Mouse (Mus musculus): Measurements from ENCODE around the gene Atp6v0b.

Atp6v0b gene

DNA sequence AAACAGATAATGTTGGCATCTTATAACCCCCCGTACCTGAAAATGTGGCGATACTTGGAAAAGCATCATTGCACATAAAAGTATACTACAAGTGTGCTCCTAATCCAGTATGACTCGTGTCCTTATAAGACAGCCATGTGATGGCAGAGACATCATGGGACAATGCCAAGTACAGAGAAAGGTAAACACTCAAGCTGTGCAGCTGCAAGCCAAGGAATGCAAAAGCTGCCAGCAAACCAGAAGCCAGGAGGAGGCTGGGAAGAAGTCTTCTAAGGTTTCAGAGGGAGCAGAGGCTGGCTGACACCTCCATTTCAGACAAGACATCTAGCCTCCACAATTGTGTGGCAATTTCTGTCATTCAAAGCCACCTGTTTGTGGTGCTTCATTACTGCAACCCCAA is 19.1 kb upstream of the Atp6v0b start:
- no peak for DNase-seq

DNA sequence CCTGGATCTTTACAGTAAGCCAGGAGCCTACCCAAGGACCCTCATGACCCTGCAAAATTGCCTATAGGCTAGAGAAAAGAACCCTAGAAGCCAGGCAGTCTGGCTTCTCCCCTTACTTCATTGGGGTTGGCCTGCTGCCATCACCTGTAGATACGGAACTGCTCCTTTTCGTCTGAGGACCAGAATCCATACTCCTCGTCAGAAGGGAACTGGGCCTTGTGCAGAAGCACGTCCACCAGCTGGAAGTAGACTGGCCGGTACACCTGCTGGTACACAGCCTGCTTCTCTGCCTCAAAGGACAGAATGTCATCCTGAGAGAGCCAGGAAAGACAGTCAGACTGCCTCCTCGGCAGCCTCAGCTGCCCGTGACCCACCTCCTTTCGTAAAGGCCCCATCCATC is 17.6 kb upstream of the Atp6v0b start:
- DNase-seq = peak; percentile 54

DNA sequence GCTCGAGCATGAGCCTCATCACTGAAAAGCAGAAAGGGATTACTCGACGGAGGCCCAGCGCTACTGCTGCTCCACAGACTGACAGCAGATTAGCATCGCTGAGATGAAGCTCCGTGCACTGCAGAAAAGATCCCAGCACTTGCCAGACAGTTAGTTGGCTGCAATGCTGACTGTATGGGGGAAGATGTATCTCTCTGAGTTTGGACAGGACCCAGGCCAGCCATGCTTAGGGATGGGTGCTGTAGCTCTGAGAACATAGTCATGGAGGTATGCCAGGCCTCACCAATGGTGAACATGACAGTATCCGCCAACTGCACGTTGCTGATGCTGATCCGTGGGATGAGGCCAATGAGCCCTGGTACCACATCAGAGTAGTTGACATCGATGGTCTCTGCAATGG is 17.0 kb upstream of the Atp6v0b start:
- DNase-seq = no peak

DNA sequence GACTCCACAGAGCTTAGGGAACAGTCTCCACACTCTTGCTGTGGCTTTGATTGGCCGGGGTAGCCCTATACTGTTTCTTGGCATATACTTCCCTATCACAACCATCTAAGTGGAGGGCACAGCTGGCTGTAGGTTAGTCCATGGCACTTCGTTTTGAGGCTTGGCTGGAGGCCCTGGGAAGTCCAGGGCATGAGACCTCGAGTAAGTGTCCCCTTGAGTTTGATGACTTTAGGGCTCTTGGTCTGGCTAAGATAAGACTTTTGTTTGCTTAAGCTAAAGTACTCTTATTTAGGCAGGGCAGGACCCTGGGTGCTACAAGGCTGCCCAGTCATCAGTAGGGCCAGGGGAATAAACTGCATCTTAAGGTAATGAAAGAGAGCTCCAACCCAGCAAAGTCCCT is 11.0 kb upstream of the Atp6v0b start:
- DNase-seq = no peak

DNA sequence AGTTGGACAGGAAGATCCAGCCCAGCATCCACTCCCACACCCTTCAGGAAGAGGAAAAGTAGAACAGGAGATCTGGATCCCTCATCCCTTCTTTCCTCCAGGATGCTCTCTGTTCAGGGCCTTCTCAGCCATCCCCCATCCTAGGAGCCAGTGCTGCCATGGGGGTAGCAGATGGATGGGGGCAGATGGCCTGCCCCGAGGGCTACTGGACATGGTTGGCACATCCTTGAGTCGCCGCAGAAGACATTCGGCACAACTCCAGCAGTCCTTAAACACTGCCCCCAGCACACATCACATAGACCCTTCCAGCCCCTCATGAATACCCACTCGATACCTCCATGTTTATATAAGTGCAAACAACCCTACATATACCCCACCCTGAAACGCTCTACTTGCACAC is 8.9 kb upstream of the Atp6v0b start:
- DNase-seq = peak; percentile 62

DNA sequence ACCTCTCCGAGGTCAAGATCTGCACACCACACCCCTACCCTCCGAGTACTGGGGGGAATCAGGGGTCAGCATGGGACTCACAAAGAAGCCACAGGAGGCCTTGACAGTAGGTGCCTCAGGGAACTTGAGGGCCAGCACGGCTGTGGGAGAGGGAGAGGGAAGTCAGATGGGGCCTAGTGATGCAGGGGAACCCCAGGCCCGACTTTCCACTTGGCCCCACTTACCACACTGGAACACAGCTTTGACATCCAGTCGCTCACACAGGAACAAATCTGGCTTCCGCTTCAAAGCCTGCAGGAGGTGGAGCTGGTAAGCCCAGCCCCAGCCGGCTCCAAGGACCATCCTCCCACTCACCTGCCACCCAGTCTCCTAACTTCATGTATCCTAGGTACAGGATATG is 8.2 kb upstream of the Atp6v0b start:
- no peak for DNase-seq

DNA sequence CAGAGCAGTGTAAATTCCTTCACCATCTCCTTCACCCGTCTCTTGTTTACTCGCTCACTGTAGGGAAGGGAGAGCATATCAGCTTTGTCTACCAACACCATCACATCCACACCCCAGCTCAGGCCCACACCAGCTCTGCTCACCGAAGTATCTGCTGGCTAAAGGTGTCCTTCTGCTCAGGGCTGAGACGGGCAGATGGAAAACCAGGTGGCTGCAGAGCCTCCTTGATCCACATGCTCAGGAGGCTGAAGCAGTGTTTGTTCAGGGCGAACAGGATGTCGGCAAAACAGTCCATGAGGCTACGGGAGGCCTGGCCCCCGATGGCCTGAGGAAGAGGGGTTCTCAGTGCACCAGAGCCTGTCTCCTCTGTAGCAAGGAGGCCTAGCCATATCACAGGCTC is 7.5 kb upstream of the Atp6v0b start:
- no peak for DNase-seq

DNA sequence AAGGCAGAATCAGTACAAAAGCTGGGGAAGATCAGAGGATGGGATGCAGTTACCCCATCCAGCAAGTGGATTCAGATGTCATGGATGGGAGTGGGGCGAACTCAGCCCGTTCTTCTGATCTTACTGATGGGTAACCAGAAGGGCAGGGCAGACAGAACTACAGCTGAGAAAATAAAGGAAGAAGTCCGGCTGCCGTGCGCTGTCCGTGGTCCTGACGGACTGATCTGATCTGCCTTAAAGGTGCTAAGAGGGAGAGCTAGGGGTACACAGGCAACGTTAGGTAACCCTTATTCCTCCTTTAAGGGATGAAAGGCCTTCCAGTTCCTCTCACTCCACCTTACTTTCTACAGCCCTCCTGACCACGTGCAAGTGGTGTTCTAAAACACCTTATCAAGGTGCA is 6.2 kb upstream of the Atp6v0b start:
- no peak for DNase-seq

DNA sequence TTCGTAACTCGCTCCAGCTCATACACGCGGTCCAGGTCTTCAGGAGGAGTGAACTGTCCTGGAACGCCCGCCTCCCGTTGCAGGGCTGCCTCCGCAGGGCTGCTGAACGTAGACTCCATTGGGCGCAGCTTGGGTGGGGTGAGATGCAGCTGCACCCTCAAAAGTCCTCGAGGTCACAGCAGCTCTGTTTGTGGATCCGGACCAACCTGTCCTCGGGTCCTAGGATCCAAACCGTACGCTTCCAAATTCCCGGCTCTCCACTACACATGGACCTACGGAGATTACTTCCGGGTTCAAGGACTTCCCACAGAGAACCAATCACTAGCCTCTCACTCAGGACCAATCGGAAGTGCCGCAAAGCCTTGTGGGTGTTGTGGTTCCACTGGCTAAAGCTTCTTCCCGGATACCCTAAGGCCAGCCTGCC is 4.6 kb upstream of the Atp6v0b start, which contains the start of gene Dph2:
Gene Dph2 (minus strand): TSS at position 295 of the 424 bp plus-strand sequence.
- DNase-seq = peak; percentile 79

DNA sequence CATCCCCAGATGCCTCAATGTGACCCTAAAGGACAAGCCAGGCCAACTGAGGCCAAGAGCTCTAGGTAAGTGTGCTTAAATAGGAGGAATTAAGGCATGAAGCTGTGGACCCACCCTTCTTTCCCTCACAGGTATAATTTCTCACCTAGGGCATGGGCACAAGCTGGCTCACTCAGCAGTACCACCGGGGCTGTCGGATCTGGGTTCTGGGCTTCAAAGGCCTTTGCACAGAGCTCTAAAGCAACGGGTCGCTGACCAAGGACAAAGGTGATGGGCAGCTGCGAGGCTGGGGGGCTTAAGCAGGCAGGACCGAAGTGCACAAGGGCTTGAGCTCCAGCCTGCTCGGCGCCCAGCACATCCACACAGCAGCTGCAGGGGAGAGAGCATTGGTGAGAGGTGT is 3.6 kb upstream of the Atp6v0b start:
- no peak for DNase-seq

DNA sequence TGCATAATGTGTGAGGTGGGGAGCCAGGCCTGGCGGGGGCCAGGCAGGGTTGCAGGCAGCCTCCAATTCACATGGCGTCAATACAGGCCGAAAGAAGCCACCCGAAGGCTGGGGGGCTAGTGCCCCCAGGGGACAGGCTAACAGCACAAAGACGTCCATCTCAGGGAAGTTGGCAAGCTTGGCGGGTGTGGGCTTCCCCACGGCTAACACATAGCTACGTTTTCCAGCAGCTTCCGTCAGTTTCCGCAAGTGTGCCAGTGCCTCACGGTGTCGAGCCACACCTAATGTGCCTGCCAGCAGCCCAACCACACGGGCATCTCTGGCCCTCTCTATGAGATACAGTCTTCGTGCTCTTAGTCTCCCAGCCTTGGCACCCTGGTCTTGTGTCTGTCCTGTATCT is 2.9 kb upstream of the Atp6v0b start:
- no peak for DNase-seq

DNA sequence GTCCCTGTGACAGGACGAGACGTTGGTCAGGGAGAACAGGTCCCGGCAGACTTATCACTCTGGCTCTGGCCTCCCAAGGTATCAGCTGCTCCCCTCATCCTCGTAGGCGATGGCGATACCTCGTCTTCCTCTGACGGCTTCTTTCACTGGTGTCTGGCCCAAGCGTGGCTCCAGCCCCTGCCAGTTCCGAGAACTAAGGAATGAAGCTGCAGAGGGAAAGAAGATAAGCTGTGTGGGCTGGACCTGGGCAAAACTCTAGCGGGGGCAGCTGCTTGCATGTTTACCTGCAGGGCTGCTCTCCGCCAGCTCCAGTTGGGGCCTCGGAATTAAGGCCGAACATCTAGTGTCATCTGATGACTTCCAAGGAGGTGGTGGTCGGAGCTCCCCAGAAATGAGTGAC is 2.3 kb upstream of the Atp6v0b start:
- no peak for DNase-seq

DNA sequence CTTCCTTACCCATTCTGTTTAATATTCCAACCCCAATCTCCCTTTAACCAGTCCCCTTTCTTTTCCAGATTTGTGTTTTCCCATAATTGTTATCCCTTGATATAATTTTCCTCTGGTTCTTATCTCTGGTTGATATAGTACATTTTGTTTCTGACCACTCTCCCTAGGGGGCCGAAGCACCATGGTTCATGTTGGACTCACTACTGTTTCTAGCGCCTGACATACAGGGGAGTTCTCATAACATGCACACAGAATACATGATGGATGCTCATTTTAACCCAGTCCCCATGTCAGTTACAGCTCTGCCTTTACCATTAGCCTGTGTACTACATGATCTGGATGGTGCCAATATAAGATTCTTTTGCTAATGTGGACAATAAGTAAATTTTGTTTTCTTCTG is 787 bp upstream of the Atp6v0b start:
- no peak for DNase-seq

DNA sequence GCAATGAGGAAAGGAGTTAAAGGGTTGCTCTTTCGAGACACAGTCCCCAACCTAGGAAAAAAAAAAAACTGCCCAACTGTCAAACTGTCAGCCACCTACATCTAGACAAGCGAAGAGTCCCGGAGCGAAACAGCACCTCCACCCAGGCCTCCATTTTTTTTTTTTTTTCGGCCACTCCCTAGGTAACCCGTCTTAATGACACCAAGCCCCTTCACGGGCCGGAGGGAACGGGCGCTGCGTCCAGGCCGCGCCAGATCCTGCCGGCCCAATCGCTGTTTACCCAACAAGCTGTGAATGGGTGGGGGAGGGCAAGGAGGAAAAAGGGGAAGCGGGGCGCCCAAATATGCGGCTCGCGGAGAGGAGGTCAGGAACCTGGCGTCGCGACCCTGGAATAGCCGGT is 489 bp downstream of the Atp6v0b start:
- DNase-seq = no peak

DNA sequence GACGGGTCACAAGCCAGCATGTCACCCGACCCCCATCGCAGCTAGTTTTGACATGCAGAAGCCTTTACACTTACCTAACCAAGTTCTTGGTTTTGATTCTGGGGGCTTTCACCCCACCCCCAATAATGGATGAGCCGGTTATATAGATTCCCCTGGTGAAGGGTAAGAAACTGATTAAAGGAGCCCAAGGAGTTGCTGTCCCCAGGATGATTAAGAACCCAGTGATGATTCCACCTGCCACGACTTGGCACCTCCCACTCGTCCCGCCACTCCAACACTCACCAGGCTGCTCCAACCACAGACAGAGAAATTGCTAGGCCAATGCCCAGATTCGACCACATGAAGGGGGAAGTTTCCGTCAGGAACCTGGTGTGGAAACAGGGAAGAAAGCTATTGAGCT is 1.1 kb downstream of the Atp6v0b start:
- DNase-seq = no peak

DNA sequence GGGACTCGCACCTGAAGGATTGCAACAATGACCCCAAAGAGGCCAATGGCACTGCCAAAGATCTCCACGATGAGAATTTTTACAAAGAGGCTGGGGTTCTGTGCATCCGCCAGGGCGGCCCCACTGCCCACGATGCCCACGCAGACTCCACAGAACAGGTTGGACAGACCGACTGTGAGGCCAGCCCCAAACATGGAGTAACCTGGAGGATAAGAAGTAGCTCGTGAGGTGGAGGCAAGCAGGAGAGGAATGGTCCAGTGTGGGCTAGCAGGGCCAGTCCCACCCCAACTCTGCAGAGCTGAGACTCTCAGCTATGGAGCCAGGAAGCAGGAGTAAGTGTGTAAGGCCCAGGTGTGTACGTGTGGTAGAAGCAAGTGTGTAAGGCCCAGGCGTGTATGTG is 2.0 kb downstream of the Atp6v0b start:
- DNase-seq = no peak

DNA sequence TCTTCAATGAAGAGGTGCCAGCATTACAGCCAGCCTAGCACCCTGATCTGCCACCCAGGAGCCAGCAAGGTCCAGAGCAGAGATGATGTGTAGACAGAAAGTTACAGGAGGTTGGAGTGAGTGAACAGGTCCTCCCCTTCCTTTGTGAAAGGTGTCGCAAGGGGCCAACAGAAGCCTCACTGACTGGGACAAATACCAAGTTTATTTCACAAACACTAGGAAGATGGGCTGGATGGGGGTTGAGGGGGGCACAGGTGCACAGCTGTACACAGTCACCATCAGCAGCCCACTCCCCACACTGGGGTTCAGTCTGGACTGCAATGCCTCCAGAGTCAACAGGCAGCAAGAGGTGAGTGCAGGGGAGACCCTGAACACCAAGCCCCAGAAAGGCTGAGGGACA is 3.0 kb downstream of the Atp6v0b start:
- DNase-seq = no peak

DNA sequence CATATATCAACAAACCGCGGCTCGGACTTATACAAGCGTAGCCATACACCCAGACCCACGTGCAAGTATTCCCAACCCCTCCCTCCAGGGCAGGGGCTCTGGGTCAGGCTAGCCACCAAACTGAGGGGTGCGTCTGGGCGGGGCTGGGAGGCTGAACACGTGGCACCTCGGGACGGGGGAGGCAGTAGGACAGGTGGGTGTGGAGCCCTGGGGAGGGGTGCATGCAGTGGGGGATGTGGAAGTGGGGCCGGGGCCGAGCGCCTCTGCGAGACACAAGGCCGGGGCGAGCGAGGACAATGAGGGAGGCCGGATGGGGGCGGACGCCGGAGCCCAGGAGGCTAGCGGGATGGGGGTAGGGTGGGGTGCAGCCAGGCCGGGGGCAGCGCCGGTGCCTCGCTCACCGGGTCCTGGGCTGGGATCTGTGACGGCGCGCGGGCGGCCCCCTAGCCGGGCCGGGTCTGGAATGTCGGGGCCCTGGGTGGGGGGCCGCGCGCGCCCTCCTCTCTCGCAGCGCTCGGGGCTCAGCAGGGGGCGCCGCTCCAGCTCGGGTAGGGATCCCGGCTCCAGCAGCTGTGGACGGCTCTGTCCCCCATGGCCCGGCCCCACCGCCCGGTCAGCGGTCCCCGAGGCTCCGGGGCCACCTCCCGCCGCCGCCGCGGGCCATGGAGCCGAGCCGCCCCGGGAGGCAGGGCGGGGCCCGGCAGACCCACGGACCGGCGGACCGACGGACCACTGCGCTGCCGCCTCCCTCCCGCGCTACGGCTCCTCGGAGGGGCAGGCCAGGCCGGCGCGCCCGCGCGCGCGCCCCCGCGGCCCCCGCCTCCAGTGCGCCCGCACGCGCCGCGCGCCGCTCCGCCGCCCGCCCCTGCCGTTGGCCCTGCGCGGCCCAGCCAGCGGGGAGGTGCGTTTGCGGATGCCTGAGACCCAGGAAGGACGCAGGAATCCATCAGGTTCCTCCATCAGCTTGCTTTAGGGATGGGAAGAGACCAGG is 4.1 kb downstream of the Atp6v0b start, which contains the start of gene B4galt2:
Gene B4galt2 (minus strand): TSS at position 787 of the 991 bp plus-strand sequence.
- peak; percentile 67 for DNase-seq

DNA sequence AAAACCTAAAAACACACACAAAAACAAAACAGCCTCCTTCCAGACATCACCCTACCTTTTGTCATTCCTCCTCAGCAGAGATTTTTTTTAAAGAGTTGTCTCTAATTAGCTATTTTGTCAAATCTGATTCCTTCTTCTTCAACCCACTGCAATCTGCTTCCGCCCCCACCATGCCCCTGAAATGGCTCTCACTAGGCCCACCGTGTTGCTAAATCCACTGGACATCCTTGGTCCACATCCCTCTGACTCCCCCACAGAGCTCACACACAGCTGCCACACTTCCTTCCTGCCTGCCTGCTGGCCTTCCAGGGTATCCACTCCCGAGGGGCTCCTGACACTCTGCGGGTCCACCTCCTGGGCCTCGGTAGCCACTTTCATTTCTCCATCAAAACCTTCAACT is 8.4 kb downstream of the Atp6v0b start:
- no peak for DNase-seq

DNA sequence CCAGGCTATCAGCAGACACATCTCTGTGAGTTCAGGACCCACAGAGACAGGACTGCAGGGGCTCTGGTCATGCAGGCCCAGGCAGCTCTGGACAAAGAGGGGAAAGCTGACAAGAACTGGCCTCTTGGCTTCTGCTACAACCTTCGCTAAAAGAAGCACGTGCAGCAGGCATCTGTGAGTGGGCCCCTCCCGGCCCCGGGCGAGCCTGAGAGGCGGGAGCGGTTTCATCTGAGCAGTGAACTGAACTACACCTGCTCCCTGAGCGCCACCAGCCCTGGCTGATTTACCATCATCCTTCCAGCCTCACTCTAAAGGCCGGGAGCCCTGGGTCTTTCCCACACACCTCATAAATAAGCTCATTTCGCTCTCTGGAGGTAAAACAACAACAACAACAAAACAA is 8.8 kb downstream of the Atp6v0b start:
- DNase-seq = no peak

DNA sequence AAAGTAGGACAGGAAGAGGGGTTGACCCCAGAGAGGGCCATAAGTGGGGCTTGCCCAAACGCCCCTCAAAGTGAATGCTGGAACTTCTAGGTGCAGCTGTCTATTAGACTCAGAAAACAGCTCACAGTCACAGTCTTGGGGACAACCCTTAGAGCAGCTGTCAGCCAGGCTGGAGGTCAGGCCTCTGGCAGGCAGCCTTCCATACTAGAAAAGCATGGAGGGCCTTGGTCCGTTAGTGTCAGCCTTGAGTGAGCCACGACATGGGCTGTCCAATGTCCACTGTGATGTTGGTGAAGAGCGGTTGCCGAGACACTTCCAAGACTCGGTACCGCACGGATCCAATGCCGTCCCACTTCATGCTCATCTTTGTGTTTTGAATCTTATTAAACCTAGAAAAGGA is 13.5 kb downstream of the Atp6v0b start:
- no peak for DNase-seq

DNA sequence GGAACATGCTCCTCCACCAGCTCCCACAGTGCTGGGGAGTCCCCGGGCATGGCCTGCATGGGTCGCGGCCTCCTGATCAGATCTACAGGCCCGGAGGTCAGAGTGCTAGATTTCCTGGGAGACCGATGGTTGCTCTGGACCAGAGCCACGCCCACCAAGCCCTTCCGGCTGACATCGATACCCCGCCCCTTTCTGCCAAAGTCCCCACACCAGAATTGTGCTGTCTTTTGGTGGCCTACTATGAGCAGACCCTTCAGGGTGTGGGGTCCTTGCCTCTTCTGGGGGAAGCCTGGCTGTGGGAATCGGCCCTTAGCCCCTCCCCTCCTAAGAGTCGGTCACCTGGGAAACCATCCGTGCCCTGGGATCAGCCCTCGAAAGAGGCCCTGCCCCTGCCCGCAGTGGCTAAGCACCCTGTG is 14.7 kb downstream of the Atp6v0b start, which contains the start of gene Ccdc24:
Gene Ccdc24 (minus strand): TSS at position 87 of the 416 bp plus-strand sequence.
- no peak for DNase-seq

DNA sequence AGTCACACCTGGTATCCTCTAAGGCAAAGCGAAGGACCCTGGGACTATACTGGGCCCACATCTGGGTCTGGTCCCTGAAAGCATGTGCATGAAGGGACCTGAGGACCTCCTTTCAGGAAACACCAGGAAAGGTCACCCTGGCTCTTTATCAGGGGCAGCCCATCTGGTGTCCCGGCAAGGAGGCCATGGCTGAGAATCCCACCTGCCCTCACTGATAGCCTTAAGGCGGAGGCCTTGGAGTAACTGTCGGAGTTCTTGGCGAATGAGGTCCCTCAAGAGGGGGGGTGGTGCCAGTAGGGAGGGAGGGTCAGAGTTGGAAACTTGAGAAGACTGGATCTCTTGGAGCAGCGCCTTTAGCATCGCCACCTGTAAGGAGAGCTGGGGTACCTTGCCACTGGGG is 15.3 kb downstream of the Atp6v0b start:
- no peak for DNase-seq

DNA sequence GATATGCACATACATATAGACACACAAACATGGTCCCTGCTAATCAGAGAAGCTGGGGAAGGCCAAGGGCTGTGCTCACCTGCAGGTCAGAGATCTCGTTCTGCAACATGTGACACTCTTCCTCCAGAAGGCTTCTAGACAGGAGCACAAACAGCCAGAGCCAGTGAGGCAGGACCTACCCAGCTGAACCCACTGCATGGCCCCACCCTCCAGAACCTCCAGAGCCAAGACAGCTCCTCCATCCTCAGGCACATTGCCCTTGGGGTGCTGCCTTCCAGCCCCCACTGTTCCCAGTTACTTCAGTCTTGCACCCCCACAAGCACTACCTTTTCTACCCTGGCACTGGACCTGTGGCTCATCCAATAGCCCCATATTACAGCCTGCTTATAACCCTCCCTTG is 16.7 kb downstream of the Atp6v0b start:
- DNase-seq = no peak

DNA sequence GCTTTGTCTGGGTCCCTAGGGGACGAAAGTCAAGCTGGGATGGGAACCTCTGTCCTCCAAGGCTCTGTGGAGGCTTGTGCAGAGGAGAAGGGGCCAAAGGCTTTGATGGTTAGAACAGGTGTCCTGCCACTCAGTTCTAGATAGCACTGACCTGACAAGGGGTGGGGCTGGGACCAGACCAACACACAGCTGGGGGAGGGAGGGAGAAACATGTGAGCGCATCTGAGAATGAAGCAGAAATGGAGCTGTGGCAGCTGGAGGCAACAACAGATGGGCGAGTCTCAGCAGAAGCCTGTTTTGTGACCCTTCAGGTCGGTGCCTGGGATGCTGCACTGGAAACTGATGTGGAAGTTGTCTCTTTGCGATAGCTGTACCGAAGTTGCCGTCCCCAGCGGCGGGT is 17.8 kb downstream of the Atp6v0b start:
- no peak for DNase-seq
